27 mouse cellular contexts compared by ENCODE assay signal in genomic region chr7:100357856-100358255, GRCm38 (mm10).
"Had no signal": no experiment of that assay in that cellular context is flagged by ENCODE, and none has a peak within 500 bp of the region (broad histone marks: within the 10 kb centered on the region; RNA-seq: fewer than 3 reads in every experiment).

No protein-coding gene starts in this region.

- H3K4me1 ChIP-seq: embryonic facial prominence, embryonic 10.5 days; embryonic facial prominence, embryonic 12.5 days; embryonic facial prominence, embryonic 13.5 days; embryonic facial prominence, embryonic 15.5 days; forebrain, embryonic 10.5 days; forebrain, embryonic 12.5 days; forebrain, embryonic 13.5 days; forebrain, embryonic 15.5 days had no signal

- DNase-seq: cerebellum, adult 9-10 months; cerebellum, adult 9-11 months; cerebellum, postnatal 10 days; cerebellum, postnatal 14 days; cerebellum, postnatal 25 days; cerebellum, postnatal 36 days; embryo, embryonic 11 days; forebrain, postnatal 0 days; gastrocnemius, adult 2 months; gastrocnemius, postnatal 10 days; gastrocnemius, postnatal 14 days; gastrocnemius, postnatal 25 days; gastrocnemius, postnatal 36 days; heart, adult 2 months had no signal

- H3K27ac ChIP-seq: embryonic facial prominence, embryonic 10.5 days; embryonic facial prominence, embryonic 12.5 days; embryonic facial prominence, embryonic 13.5 days; embryonic facial prominence, embryonic 15.5 days; forebrain, embryonic 10.5 days; forebrain, embryonic 12.5 days; forebrain, embryonic 13.5 days; forebrain, embryonic 15.5 days; gastrocnemius, adult 2 months; heart, adult 2 months; heart, embryonic 10.5 days had no signal

- H3K4me3 ChIP-seq: embryonic facial prominence, embryonic 10.5 days; embryonic facial prominence, embryonic 12.5 days; embryonic facial prominence, embryonic 13.5 days; embryonic facial prominence, embryonic 15.5 days; erythroblast, embryonic 14.5 days; forebrain, embryonic 10.5 days; forebrain, embryonic 12.5 days; forebrain, embryonic 13.5 days; forebrain, embryonic 15.5 days; gastrocnemius, adult 2 months; heart, adult 2 months; heart, embryonic 10.5 days; heart, embryonic 12.5 days had no signal

- ATAC-seq: forebrain, embryonic 13.5 days; forebrain, embryonic 14.5 days; forebrain, embryonic 15.5 days; forebrain, embryonic 16.5 days; forebrain, postnatal 0 days had no signal
